Mouse (Mus musculus) T-helper 2 cell (primary cell): ENCODE measurements around the gene Tnfrsf8.
"Not testable (repeated sequence)": the region's sequence is repeated elsewhere in the genome, so short reads cannot be mapped to it uniquely, and the experiment has no call there.

Experiments used
- in situ Hi-C: fragments of 300-600 bp; cut with MboI, MseI; formaldehyde crosslinking; loops from one replicate; pipeline ENCODE4 v1.15.1; 2025; ENCODE audit warnings: high pct_unique_total_duplicates

The Tnfrsf8 gene

DNA sequence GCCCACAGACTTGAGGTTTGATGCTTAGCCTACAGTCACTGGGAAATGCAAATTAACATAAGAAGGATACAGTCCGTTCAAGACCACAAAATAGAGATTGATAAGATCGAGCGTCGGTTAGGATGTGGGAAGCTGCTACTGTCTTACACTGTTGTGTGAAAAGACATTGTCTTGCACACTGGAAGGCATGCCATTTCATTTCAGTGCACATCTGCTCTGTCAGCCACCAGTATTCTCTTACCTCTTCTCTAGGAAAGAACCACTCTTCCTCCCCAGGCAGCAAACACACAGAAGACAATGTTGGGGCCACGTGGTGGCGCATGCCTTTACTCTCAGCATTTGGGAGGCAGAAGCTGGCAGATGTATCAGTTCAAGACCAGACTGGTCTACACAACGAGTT is 2.4 kb downstream of the Tnfrsf8 start:
- in situ Hi-C loops: loop anchor here (10.0 kb wide), 1 partner anchor 418 kb away; the partner anchor contains the start of gene Dhrs3

DNA sequence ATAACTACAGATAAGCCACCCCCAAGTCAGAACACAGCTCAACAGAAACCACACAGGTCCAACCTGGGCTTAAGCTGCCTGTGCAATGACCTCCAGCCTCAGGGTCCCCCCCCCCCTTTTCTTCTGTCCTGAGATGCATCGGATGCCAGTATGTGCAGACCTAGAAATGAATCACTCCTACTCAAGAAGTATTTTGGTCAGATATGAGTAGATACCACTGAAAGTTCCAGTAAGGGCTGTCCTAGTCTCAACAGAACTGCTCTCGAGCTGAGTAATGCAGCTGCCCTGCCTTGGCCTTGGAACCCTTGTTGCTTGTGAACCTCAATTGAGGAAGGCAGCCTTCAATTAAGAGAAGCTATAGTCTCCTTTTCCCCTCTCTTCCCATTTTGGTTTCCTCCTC is 4.1 kb downstream of the Tnfrsf8 start:
- in situ Hi-C loops: loop anchor here (10.0 kb wide), 1 partner anchor 416 kb away; the partner anchor contains the start of gene Dhrs3

DNA sequence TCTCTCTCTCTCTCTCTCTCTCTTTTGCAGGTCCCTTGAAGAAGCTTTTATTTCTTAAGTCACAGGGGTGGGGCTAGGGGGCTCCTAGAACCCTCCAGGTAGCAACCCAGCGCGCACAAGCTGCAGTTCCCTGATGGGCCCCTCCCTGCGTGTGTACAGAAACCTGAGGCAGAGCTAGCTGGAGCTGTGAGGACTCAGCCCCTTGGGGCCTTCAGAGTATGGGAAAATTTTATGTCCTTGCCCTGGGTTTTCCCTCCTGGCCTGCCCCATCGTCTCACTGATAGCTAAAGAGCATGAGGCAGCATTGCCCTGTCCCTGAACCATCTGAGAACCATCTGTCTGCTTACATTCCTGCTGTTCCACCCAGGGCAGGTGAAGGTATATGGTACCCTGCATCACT is 8.5 kb downstream of the Tnfrsf8 start:
- in situ Hi-C loops: no loop called here

DNA sequence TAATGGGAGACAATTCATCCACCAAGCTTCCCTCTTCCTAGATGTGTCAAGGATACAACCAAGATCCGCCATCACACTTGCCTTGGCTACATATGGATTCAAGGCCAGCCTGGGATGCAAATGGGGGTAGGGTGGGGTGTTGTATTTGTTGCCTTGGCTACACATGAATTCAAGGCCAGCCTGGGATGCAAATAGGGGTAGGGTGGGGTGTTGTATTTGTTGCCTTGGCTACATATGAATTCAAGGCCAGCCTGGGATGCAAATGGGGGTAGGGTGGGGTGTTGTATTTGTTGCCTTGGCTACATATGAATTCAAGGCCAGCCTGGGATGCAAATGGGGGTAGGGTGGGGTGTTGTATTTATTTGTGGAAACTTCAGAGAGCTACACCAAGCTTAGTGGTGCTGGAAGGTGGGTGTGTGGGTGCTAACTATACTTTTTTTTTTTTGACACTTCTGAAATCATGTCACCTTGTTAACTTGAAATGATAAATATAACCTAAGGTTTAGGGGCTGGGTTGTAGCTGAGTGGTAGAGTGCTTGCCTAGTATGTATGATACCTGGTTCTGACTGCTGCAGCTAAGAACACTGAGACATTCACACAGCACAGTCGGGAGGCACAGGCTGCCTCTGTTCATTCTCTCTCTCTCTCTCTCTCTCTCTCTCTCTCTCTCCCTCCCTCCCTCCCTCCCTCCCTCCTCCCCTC is 9.2 kb downstream of the Tnfrsf8 start:
- in situ Hi-C loops: not testable (repeated sequence)

DNA sequence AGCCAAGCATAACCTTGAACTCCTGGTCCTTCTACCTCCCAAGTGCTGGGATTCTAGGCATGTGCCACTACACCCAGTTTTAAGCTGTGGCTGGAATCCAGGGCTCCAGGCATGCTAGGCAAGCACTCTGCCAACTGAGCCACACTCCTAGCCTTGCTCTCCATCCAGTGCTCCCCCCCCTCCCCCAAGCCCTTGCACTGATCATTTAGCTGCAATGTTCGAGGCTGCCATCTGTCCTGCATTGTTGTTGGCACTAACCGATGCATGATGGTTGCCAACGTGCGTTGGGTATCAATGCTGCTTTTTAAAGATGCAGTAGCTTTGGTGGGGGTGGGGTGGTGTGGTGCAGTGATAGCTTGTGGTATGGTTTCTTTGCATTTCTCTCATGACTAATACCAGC is 10.9 kb downstream of the Tnfrsf8 start:
- in situ Hi-C loops: no loop called here

DNA sequence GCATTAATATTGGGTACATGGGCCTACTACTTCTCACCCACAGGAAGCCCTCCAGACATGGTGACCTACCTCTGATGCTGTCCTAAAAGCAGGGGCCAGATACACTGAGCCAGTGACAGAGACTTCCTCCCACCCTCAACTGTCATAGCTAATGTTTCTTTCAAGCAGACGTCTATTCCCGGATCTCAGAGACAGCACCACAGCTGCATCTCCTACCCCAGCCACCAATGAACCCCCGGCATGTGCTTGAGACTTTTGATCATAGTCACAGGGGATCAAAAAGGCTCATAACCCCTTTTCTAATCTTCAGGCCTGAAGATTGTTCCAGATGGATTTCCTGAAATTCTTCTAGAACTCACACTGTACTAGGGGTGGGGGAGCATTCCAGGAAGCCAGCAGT is 12.9 kb downstream of the Tnfrsf8 start:
- in situ Hi-C loops: no loop called here

DNA sequence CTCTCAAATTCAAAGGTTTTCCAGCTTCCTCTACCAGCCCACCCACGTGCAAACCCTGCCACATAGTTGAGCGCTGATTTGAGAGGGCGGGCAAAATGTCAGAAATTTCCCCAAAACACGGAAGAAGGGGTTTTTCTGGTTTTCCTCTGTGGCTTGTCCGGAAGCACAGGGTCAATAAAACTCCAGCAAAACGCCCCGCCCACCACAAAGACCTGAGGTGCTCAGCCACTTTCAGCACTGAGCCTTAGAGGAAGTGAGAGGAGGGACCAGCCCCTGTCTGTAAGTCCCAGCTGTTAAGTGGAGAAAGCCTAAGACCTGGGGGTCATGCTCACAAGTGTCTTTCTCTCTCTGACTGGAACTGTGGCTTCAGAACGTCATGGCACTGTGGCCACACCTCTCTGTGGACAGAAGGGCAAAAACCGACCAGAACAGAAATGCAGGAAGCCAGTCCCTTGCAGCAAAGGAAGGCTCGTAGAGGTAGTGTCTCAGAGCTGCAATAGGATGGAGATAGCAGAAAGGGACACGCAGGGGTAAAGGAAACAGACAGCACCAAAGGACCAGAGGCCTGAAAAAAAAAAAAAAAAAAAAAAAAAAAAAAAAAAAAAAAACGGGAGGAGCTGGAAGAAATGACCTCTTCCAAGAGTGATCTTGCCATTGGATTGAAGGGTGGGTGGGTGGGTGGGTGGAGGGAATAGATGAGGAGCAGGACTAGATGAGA is 14.6 kb downstream of the Tnfrsf8 start:
- in situ Hi-C loops: no loop called here

DNA sequence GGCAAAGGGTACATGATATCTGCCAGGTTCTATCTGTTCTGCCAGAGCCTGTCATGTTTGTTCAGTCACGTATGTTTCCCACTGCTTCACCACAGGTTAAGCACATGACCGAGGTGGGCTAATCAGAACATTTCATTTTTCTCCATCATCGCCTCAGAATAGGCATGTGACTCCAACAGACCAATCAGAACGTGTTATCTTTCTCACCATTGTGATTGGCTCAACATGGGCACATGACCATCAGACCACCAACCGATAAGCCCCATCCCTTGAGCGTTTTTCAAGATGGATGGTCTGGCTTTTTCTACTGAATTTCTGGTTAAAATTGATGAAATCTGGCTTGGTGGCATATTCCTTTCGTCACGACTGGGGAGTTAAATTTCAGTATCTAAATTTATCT is 15.6 kb downstream of the Tnfrsf8 start:
- in situ Hi-C loops: no loop called here

DNA sequence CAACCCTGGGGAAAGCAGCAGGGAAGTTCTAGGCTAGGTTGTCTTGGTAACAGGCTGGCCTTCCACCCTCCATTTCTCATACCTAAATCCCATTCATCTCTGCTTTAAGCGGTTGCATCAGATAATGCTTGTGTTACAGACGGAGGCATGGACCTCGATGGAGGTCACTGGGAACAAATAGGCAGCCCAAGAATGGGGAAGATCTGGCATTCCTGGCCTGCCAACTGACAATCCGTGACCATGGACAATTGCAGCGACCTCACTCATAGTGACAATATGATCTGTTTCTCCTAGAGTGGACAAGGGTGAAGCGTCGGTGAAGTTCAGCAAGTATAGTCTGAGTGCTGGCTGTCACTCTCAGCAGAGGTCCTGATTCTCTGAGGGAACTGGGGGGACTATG is 16.1 kb downstream of the Tnfrsf8 start:
- in situ Hi-C loops: no loop called here

DNA sequence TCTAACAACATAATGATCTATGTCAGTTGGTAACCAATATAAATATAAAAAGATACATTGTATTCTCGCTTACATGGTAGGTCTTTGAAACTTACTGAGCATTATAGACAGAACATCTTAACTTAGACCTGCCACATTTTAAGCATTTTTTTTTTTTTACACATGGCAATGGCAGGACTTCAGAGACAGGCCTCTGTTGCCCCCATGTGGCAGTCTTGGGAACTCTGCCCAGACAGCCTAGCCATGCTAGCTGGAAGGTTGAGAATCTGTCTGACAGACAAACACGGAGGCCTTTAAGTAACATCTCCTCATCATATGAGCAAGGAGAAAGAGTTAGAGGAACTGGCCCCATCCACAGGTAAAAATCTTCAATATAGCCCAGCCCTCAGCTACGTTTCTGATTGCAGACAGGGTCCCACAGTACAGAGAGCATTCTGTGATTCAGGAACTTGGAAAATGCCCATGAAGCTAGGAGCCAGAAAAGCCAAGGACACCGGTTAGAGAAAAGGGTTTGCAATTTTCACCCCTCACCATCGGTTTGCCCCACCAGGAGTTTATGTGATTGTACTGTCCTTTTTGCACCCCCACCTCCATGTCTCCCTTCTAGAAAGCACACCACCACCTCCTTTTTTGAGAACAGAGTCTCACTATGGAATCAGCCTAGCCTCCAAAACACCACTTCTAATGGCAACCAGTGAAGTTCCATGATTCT is 19.2 kb downstream of the Tnfrsf8 start:
- in situ Hi-C loops: no loop called here

DNA sequence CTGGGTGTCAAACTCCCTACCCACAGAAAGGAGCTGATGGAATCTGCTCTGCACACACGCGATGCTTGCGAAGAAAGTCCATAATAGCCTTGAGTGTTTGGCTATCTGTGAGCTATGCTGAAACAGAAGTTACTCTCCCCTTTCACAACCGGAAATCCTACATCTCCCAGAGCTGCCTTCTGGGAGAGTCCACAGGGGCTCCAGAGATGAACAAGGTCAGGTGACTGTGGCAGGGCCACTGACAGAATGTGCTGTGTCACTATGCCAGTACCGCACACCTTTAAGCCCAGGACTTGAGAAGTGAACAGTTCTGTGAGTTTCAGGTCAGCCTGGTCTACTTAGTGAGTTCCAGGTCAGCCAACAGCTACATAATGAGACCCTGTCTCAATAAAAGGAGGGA is 20.4 kb downstream of the Tnfrsf8 start:
- in situ Hi-C loops: no loop called here

DNA sequence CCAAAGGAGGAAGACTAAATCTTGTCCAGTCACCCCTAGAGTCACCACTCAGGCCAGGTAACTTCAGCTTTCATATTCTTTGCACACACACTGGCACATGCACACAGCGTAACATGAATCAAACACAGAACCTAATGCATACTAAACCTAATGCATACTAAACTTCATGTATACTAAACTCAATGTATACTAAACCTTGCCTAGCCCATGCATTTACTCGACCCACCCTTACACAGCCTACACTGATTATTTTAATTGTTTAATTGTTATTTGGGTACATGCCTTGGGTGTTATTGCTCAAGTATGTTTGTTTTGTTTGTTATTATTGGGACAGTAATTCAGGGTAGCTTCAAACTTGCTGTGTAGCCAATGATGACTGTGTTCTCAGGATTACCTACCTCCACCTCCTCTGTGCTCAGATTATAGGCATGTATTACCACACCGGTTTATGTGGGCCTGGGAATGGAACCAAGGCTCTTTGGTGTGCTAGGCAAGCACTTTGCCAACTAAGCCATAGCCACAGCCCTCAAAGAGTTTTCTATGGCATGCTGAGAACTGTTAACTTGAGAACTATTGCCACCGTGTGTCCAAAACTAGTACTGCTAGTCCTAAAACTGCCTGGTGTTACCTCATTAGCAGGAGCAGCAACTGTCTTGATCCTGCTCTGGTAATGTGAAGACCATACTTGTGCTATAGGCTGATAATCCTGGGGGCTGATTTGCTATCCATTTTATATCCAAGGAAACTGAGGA is 28.4 kb downstream of the Tnfrsf8 start:
- in situ Hi-C loops: loop anchor here (5.0 kb wide), 2 partner anchors 69 to 129 kb away; no protein-coding TSS in a partner anchor

DNA sequence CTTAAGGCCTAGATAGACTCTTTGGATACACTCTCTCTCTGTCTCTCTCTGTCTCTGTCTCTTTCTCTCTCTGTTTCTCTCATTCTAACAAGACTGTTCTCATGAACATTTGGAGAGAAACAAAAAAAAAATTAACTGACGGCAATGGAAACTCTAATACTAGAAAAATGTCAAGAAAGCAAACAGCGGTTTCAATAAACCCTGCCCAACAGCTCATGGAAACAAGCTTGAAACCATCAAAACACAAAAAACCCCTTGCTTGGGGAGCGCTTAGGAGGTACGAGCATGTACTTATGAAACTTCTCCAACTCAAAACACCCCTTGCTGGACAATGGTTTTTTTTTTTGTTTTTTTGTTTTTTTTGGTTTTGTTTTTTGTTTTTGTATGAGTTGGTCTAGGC is 30.3 kb downstream of the Tnfrsf8 start:
- in situ Hi-C loops: loop anchor here (5.0 kb wide), 2 partner anchors 67 to 127 kb away; no protein-coding TSS in a partner anchor

DNA sequence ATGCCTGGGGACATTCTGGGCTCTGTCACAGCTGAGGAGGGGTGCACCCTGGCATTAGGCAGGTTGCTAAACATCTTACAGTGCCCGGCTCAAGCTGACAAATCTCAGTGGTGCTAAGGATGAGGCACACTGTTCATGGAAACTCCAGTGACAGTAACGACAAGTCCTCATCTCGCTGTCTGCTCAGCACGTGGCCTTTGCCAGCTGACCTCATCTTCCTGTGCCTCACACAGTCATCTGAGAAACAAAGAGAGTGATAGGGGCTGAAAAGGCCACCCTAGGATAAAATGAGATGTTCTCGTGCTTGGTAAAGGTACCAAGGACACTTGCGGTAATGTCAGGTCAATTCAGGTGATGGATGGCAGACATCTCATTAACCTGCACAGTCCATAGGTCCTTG is 31.5 kb downstream of the Tnfrsf8 start:
- in situ Hi-C loops: no loop called here

DNA sequence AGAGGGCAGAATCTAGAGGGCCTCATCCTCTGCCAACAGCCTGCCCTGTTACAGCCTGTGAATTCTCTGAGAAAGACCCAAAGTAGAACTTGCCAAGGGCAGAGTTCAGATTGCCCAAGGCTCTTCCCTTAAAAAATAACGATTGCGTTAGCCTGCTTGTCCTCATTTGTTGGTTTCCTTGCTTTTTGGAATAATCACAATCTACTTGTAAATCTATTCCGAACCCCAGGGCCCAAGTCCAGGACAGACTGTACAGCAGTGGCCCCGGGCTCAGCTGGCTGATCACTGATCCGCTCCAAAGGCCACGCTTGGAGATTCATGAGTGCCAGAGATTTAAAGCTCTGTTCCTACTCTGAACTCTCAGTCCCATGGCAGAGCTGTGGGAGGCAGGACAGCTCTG is 34.0 kb downstream of the Tnfrsf8 start:
- in situ Hi-C loops: no loop called here

DNA sequence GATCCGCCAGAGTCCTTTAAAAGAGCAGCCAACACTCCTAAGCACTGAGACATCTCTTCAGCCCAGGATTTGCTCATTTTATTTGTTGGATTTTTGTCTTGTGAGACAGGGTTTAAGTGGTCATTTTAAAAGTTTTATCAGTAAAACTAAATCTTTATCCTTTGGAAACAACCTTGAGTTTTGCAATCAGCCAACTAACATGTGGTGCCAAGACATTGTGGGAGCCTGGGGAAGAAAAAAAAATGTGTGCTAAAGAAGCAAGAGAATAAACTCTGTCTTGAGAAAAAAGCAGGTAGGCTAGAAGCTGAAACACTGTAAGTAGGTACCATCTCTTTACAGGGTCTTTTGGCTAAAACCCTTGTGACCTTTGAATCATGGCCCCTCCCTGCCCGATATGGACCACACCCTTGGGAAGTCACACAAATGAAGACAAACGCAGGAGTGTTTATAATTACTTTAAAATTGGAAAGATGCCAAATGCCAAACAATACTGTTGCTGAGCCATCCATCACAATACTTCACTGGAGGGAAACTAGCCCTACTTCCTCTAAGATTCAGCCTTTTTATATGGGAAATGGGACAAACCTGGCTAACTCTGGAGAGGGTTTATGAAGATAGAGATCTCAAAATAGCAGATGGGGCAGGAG is 36.1 kb downstream of the Tnfrsf8 start:
- in situ Hi-C loops: no loop called here

DNA sequence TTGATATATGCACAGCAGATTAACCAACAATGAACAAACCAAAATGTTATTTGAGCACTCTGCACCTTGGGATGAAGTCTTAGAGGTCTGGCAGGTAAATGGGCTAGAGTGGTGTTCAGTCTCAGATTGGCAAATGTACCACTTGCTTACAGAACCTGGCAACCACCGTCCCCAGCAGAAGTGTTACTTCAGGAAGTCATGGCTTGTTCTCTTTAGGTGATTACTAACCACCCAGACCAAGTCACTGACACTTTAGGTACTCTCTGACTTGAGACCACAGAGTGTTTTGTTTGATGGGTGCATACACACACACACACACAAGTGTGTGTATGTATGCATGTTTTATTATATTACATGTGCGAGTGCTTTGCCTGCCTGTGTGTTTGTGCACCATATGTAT is 36.7 kb downstream of the Tnfrsf8 start:
- in situ Hi-C loops: no loop called here

DNA sequence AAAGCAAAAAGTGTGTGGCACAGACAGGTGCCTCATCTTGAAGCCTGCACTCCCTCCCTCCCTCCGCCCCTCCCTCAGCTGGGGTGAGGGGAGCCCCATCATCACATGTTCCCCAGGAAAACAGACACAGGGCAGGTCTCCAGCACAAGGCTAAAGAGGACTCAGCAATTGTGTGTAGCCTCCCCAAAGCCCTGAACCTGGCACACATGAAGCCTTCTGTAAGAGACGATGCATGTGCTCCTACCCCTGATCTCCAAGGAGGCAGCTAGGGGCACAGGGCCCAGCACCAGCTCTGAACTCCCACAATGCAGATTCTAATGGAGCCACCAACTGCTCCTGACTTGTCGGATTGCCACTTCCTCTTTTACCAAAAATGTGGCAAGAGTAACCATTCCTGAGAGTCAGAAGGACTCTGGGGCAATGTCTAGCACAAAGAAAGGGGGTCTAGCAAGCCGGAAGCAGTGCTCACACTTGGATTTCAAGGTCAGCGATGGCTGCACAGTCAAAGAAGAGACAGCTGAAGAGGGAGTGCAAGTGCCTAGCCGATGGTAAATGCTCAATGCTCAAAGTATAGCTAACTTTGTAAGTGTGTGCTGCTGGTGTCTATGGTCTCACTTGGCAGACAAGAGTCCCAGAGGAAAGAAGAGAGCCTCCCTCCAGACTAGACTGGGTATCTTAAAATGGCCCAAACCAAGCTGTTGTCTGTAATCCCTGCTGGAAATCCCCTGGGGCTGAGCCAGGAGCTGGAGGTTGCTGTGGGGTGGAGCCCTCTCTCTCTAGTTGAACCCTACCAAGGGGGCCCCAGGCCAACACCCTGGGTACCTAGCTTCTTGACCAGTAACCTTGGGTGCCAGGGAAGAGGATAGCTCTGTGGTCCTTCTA is 38.4 kb downstream of the Tnfrsf8 start:
- in situ Hi-C loops: no loop called here

DNA sequence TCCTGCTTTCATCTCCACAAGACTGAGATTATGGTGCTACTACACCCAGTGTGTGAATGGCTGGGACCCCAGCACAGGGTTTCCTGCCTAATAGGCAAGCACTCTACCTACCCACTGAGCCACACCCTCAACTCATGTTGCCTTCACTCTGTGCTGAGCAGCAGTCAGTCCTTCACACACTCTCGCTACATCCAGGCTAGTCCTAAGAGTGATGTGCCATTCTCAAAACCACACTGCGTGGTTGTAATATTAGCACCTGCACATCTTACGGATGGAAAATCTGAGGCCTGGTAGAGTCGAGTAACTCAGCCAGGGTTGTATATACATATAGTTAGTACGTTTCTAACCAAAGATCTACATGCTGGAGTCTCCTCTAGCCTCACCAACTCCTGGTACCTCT is 40.1 kb downstream of the Tnfrsf8 start:
- in situ Hi-C loops: no loop called here

DNA sequence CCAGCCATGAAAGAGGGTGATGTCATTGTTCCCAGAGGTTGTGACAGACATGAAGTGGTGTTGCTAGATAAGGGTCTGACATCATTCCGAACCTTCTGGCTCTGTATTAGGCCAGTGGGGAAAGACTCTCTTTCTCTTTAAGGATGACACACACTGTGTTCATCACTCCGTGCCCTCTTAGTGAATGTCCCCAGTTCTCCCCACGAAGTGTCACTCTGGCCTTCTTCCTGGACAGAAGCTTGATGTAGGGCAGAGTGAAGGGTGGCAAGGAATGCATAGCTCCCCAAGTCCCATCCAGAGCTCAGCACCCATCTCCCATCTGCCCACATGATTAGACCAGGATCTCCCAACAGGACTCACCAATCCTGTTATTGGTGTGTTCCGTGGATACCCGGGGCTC is 41.0 kb downstream of the Tnfrsf8 start:
- in situ Hi-C loops: no loop called here
